25 mouse cellular contexts compared by ENCODE assay signal in genomic region chr4:120304580-120304979, GRCm38 (mm10). TPM values are rescaled to one million over a fixed set of nuclear protein-coding genes. Genes with fewer than 3 reads are reported as not detected.
DNase-seq lines count a peak whose midpoint lies in the region; ATAC-seq and TF ChIP-seq lines count a peak whose summit lies in the region.
"Had no signal": no experiment of that assay in that cellular context is flagged by ENCODE, and none has a peak within 500 bp of the region (broad histone marks: within the 10 kb centered on the region; RNA-seq: fewer than 3 reads in every experiment).

No protein-coding gene starts in this region.

- ATAC-seq in hindbrain, embryonic 15.5 days (ENCODE audit: low FRiP score, low read depth) = peak; percentile 42; the same call in 1 of the 2 replicates
- ATAC-seq in hindbrain, embryonic 11.5 days (ENCODE audit: low FRiP score) = no peak
- ATAC-seq in midbrain, embryonic 13.5 days = 0 out of 2 replicates have a peak, but pooled peaks have one; percentile 55
- no peak; the same call in 1 of the 2 replicates for ATAC-seq in midbrain, embryonic 16.5 days
- peak; percentile 91 for ATAC-seq in forebrain, embryonic 14.5 days
- ATAC-seq in intestine, postnatal 0 days = no peak
- ATAC-seq: CD4-positive, CD25-positive, alpha-beta regulatory T cell, adult 4 months; intestine, embryonic 15.5 days; midbrain, embryonic 15.5 days; Patski had no signal

- no peaks in the 10 kb centered on the region for H3K27me3 ChIP-seq in hindbrain, embryonic 15.5 days
- H3K27me3 ChIP-seq in hindbrain, embryonic 11.5 days (ENCODE audit: control insufficient read depth, insufficient read depth, low read length) = no peaks in the 10 kb centered on the region
- H3K27me3 ChIP-seq in midbrain, embryonic 13.5 days = no peaks in the 10 kb centered on the region
- H3K27me3 ChIP-seq in midbrain, embryonic 16.5 days (ENCODE audit: control insufficient read depth, insufficient read depth, low read depth, low read length) = no peaks in the 10 kb centered on the region
- H3K27me3 ChIP-seq in forebrain, embryonic 14.5 days (replicated peaks; ENCODE audit: control insufficient read depth, insufficient read depth, low read length) = 0 out of 2 replicates have a peak, but pooled peaks cover 2% of the 10 kb centered on the region
- H3K27me3 ChIP-seq in intestine, postnatal 0 days (replicated peaks; ENCODE audit: control insufficient read depth, insufficient read depth, low read length) = no peaks in the 10 kb centered on the region
- H3K27me3 ChIP-seq: midbrain, embryonic 15.5 days; stomach, embryonic 15.5 days had no signal

- no peak overlapping the region for H3K4me3 ChIP-seq in hindbrain, embryonic 15.5 days
- H3K4me3 ChIP-seq in hindbrain, embryonic 11.5 days (ENCODE audit: low read depth, low read length) = no peak overlapping the region
- no peak overlapping the region for H3K4me3 ChIP-seq in midbrain, embryonic 13.5 days (replicated peaks)
- no peak overlapping the region for H3K4me3 ChIP-seq in midbrain, embryonic 16.5 days (ENCODE audit: low read depth, low read length)
- H3K4me3 ChIP-seq in forebrain, embryonic 14.5 days (ENCODE audit: low read depth, low read length) = no peak overlapping the region
- H3K4me3 ChIP-seq in intestine, postnatal 0 days (ENCODE audit: low read depth, low read length) = no peak overlapping the region
- H3K4me3 ChIP-seq: embryonic facial prominence, embryonic 13.5 days; erythroblast, embryonic 14.5 days; gastrocnemius, adult 2 months; heart, embryonic 15.5 days; intestine, embryonic 15.5 days; layer of hippocampus, adult 2 months; liver, embryonic 13.5 days; midbrain, embryonic 15.5 days; stomach, embryonic 15.5 days had no signal

- H3K9me3 ChIP-seq in hindbrain, embryonic 15.5 days = no peaks in the 10 kb centered on the region
- no peaks in the 10 kb centered on the region for H3K9me3 ChIP-seq in hindbrain, embryonic 11.5 days (ENCODE audit: control insufficient read depth, low read length)
- no peaks in the 10 kb centered on the region for H3K9me3 ChIP-seq in midbrain, embryonic 13.5 days
- H3K9me3 ChIP-seq in midbrain, embryonic 16.5 days (replicated peaks; ENCODE audit: control insufficient read depth, low read length, poor library complexity, severe bottlenecking) = no peaks in the 10 kb centered on the region
- no peaks in the 10 kb centered on the region for H3K9me3 ChIP-seq in forebrain, embryonic 14.5 days (replicated peaks; ENCODE audit: control insufficient read depth, low read length)
- H3K9me3 ChIP-seq in intestine, postnatal 0 days (ENCODE audit: control insufficient read depth) = no peaks in the 10 kb centered on the region
- H3K9me3 ChIP-seq: embryonic facial prominence, embryonic 13.5 days; heart, embryonic 15.5 days; intestine, embryonic 15.5 days; liver, embryonic 13.5 days; midbrain, embryonic 15.5 days; stomach, embryonic 15.5 days had no signal

- no peak overlapping the region for H3K27ac ChIP-seq in hindbrain, embryonic 15.5 days (replicated peaks)
- no peak overlapping the region for H3K27ac ChIP-seq in hindbrain, embryonic 11.5 days (ENCODE audit: low read depth, low read length)
- H3K27ac ChIP-seq in midbrain, embryonic 13.5 days = no peak overlapping the region
- no peak overlapping the region for H3K27ac ChIP-seq in midbrain, embryonic 16.5 days (ENCODE audit: low read length)
- H3K27ac ChIP-seq in forebrain, embryonic 14.5 days (ENCODE audit: low read depth, low read length) = no peak overlapping the region
- H3K27ac ChIP-seq in intestine, postnatal 0 days (ENCODE audit: low read depth, low read length) = no peak overlapping the region
- H3K27ac ChIP-seq: embryonic facial prominence, embryonic 13.5 days; gastrocnemius, adult 2 months; heart, embryonic 15.5 days; intestine, embryonic 15.5 days; layer of hippocampus, adult 2 months; liver, embryonic 13.5 days; midbrain, embryonic 15.5 days; stomach, embryonic 15.5 days had no signal

- no peak overlapping the region for H3K4me2 ChIP-seq in hindbrain, embryonic 15.5 days
- no peak overlapping the region for H3K4me2 ChIP-seq in hindbrain, embryonic 11.5 days (replicated peaks; ENCODE audit: low read depth, low read length)
- H3K4me2 ChIP-seq in midbrain, embryonic 13.5 days (replicated peaks) = no peak overlapping the region
- no peak overlapping the region for H3K4me2 ChIP-seq in midbrain, embryonic 16.5 days (ENCODE audit: low read length)
- H3K4me2 ChIP-seq in forebrain, embryonic 14.5 days (ENCODE audit: low read length) = no peak overlapping the region
- H3K4me2 ChIP-seq in intestine, postnatal 0 days (replicated peaks; ENCODE audit: low read depth) = no peak overlapping the region
- H3K4me2 ChIP-seq: embryonic facial prominence, embryonic 13.5 days; heart, embryonic 15.5 days; intestine, embryonic 15.5 days; liver, embryonic 13.5 days; midbrain, embryonic 15.5 days; stomach, embryonic 15.5 days had no signal

- TF ChIP-seq CTCF in intestine, postnatal 0 days (IDR thresholded peaks at IDR 0.05; ENCODE audit: low read depth) = no peak

- no peak overlapping the region for H3K9ac ChIP-seq in hindbrain, embryonic 15.5 days
- no peak overlapping the region for H3K9ac ChIP-seq in hindbrain, embryonic 11.5 days (ENCODE audit: low read depth, low read length)
- H3K9ac ChIP-seq in midbrain, embryonic 13.5 days (replicated peaks) = no peak overlapping the region
- H3K9ac ChIP-seq in midbrain, embryonic 16.5 days (ENCODE audit: low read depth, low read length) = no peak overlapping the region
- H3K9ac ChIP-seq in forebrain, embryonic 14.5 days (ENCODE audit: low read length) = no peak overlapping the region
- H3K9ac ChIP-seq in intestine, postnatal 0 days (ENCODE audit: low read depth, low read length) = no peak overlapping the region
- H3K9ac ChIP-seq: embryonic facial prominence, embryonic 13.5 days; heart, embryonic 15.5 days; intestine, embryonic 15.5 days; liver, embryonic 13.5 days; midbrain, embryonic 15.5 days; stomach, embryonic 15.5 days had no signal

- H3K4me1 ChIP-seq in hindbrain, embryonic 15.5 days (replicated peaks) = no peaks in the 10 kb centered on the region
- no peaks in the 10 kb centered on the region for H3K4me1 ChIP-seq in hindbrain, embryonic 11.5 days (replicated peaks; ENCODE audit: control insufficient read depth, insufficient read depth, low read length)
- peaks cover 3% of the 10 kb centered on the region; the same call in 1 of the 2 replicates for H3K4me1 ChIP-seq in midbrain, embryonic 13.5 days (replicated peaks)
- H3K4me1 ChIP-seq in midbrain, embryonic 16.5 days (ENCODE audit: control insufficient read depth, insufficient read depth, low read length) = no peaks in the 10 kb centered on the region
- peaks cover 3% of the 10 kb centered on the region; the same call in 1 of the 2 replicates for H3K4me1 ChIP-seq in forebrain, embryonic 14.5 days (ENCODE audit: control insufficient read depth, insufficient read depth, low read length)
- no peaks in the 10 kb centered on the region for H3K4me1 ChIP-seq in intestine, postnatal 0 days (replicated peaks; ENCODE audit: control insufficient read depth, insufficient read depth, low read length)
- H3K4me1 ChIP-seq: embryonic facial prominence, embryonic 13.5 days; heart, embryonic 15.5 days; intestine, embryonic 15.5 days; liver, embryonic 13.5 days; midbrain, embryonic 15.5 days; stomach, embryonic 15.5 days had no signal

- no peaks in the 10 kb centered on the region for H3K36me3 ChIP-seq in hindbrain, embryonic 15.5 days
- H3K36me3 ChIP-seq in hindbrain, embryonic 11.5 days (ENCODE audit: control insufficient read depth, insufficient read depth, low read length) = no peaks in the 10 kb centered on the region
- H3K36me3 ChIP-seq in midbrain, embryonic 13.5 days = no peaks in the 10 kb centered on the region
- H3K36me3 ChIP-seq in midbrain, embryonic 16.5 days (ENCODE audit: control insufficient read depth, insufficient read depth, low read length) = no peaks in the 10 kb centered on the region
- H3K36me3 ChIP-seq in forebrain, embryonic 14.5 days (ENCODE audit: control insufficient read depth, insufficient read depth, low read length) = no peaks in the 10 kb centered on the region
- H3K36me3 ChIP-seq in intestine, postnatal 0 days (ENCODE audit: control insufficient read depth, insufficient read depth) = no peaks in the 10 kb centered on the region
- H3K36me3 ChIP-seq: embryonic facial prominence, embryonic 13.5 days; heart, embryonic 15.5 days; intestine, embryonic 15.5 days; liver, embryonic 13.5 days; midbrain, embryonic 15.5 days; stomach, embryonic 15.5 days had no signal

- 19% methylated on average over 9 of the region's 9 CpGs for WGBS in hindbrain, embryonic 15.5 days
- 34% methylated on average over 9 of the region's 9 CpGs for WGBS in hindbrain, embryonic 11.5 days
- 55% methylated on average over 9 of the region's 9 CpGs for WGBS in midbrain, embryonic 13.5 days
- 27% methylated on average over 9 of the region's 9 CpGs for WGBS in midbrain, embryonic 16.5 days
- under 1% methylated on average over 9 of the region's 9 CpGs for WGBS in forebrain, embryonic 14.5 days
- 9% methylated on average over 9 of the region's 9 CpGs for WGBS in intestine, postnatal 0 days

- no peak for DNase-seq in hindbrain, embryonic 11.5 days (ENCODE audit: low spot score)
- DNase-seq in Muller cell, postnatal 12 days (ENCODE audit: inconsistent ontology term) = peak; percentile 59
- DNase-seq in forebrain, embryonic 14.5 days (ENCODE audit: low spot score) = peak; percentile 87
- DNase-seq in embryo, embryonic 10 days (ENCODE audit: low spot score) = no peak
- DNase-seq: embryo, embryonic 11 days; gastrocnemius, adult 2 months; heart, postnatal 4 days; kidney, adult 9 months; kidney, postnatal 14 days; liver, embryonic 13.5 days; lung, adult 2 months; thymus, postnatal 25 days had no signal

RNA-seq across cellular contexts. Expression of gene Foxo6, which starts 17.4 kb away (rescaled TPM):
- 1.0 and 1.3 TPM in 2 replicates for polyA plus RNA-seq in hindbrain, embryonic 15.5 days (2015; fragmentation: Nextera tagmentation; extraction: Ambion mirVana)
- 0.20 and 0.39 TPM in 2 replicates for polyA plus RNA-seq in hindbrain, embryonic 11.5 days (2014; fragmentation: Nextera tagmentation; extraction: Ambion mirVana)
- polyA plus RNA-seq in midbrain, embryonic 13.5 days (2015; fragmentation: Nextera tagmentation; extraction: Ambion mirVana) = 0.69 and 0.77 TPM in 2 replicates
- 1.1 and 1.4 TPM in 2 replicates for polyA plus RNA-seq in midbrain, embryonic 16.5 days (2015; fragmentation: Nextera tagmentation; extraction: Ambion mirVana)
- polyA plus RNA-seq in forebrain, embryonic 14.5 days (2014; fragmentation: Nextera tagmentation; extraction: Ambion mirVana) = 4.9 and 6.5 TPM in 2 replicates
- polyA plus RNA-seq in intestine, postnatal 0 days (2015; fragmentation: Nextera tagmentation; extraction: Ambion mirVana) = 0.17 and 0.20 TPM in 2 replicates
- polyA plus RNA-seq: CD4-positive, CD25-positive, alpha-beta regulatory T cell, adult 4 months; erythroblast, embryonic 14.5 days; liver, embryonic 13.5 days had no signal

Comparison
In these comparisons a context has a peak if more than half of its experiments do, and no peak if none do; other contexts are left out.
1. ATAC-seq: peak in hindbrain, embryonic 15.5 days (single experiment), midbrain, embryonic 13.5 days (single experiment) and forebrain, embryonic 14.5 days (single experiment); none in hindbrain, embryonic 11.5 days (single experiment), midbrain, embryonic 16.5 days (single experiment) and intestine, postnatal 0 days (single experiment).
2. DNase-seq: peak in Muller cell, postnatal 12 days (single experiment) and forebrain, embryonic 14.5 days (single experiment); none in hindbrain, embryonic 11.5 days (single experiment) and embryo, embryonic 10 days (single experiment).